Mouse (Mus musculus): ENCODE measurements around the gene Col4a2. TPM values are rescaled to one million over a fixed set of nuclear protein-coding genes. Genes with fewer than 3 reads are reported as not detected.

The Col4a2 gene
- polyA plus RNA-seq, 1 experiment from 2014 or later = 189 TPM

- 38% methylated on average over 12 of the region's 12 CpGs for WGBS
- Histone ChIP-seq H3K4me1 (ENCODE audit: insufficient read depth, low read depth, low read length) (peaks cover 29% of the 10 kb centered on the region; the same call in 1 of the 2 replicates), H3K27me3 (replicated peaks; ENCODE audit: insufficient read depth, low read length) (no peaks in the 10 kb centered on the region), H3K4me2 (replicated peaks; ENCODE audit: low read depth, low read length) (no peak overlapping the region), H3K9ac (replicated peaks; ENCODE audit: low read depth) (0 out of 2 replicates have a peak overlapping the region, but pooled peaks have one; percentile 12), H3K9me3 (ENCODE audit: low read length) (no peaks in the 10 kb centered on the region), H3K4me3 (ENCODE audit: low read depth, low read length) (no peak overlapping the region), H3K36me3 (ENCODE audit: insufficient read depth, low read length) (no peaks in the 10 kb centered on the region), H3K27ac (ENCODE audit: low read length) (peak overlapping the region; percentile 29)
- no peak for TF ChIP-seq CTCF (IDR thresholded peaks at IDR 0.05)
- TF ChIP-seq EP300 (IDR thresholded peaks at IDR 0.05) = no peak
- ATAC-seq (peak; percentile 24), DNase-seq (ENCODE audit: low spot score) (peak; percentile 72)
Measured at GRCm38 (mm10) chr8:11298531-11299316, 13.9 kb upstream of the Col4a2 start.

- Histone ChIP-seq H3K4me1 (ENCODE audit: insufficient read depth, low read depth, low read length) (peaks cover 28% of the 10 kb centered on the region; the same call in 1 of the 2 replicates), H3K4me3 (ENCODE audit: low read depth, low read length) (no peak overlapping the region), H3K27me3 (replicated peaks; ENCODE audit: insufficient read depth, low read length) (no peaks in the 10 kb centered on the region), H3K36me3 (ENCODE audit: insufficient read depth, low read length) (no peaks in the 10 kb centered on the region), H3K27ac (ENCODE audit: low read length) (peak overlapping the region; percentile 29), H3K4me2 (replicated peaks; ENCODE audit: low read depth, low read length) (no peak overlapping the region), H3K9me3 (ENCODE audit: low read length) (no peaks in the 10 kb centered on the region), H3K9ac (replicated peaks; ENCODE audit: low read depth) (no peak overlapping the region)
- peak; percentile 58 for DNase-seq (ENCODE audit: low spot score)
- TF ChIP-seq EP300 (IDR thresholded peaks at IDR 0.05) (no peak), CTCF (IDR thresholded peaks at IDR 0.05) (no peak)
- peak; percentile 21 for ATAC-seq
- 36% methylated on average over 3 of the region's 3 CpGs for WGBS
Measured at GRCm38 (mm10) chr8:11299317-11299602, 13.3 kb upstream of the Col4a2 start.

- Histone ChIP-seq H3K9ac (replicated peaks; ENCODE audit: low read depth) (no peak overlapping the region), H3K27me3 (replicated peaks; ENCODE audit: insufficient read depth, low read length) (no peaks in the 10 kb centered on the region), H3K4me1 (ENCODE audit: insufficient read depth, low read depth, low read length) (peaks cover 28% of the 10 kb centered on the region; the same call in 1 of the 2 replicates), H3K36me3 (ENCODE audit: insufficient read depth, low read length) (no peaks in the 10 kb centered on the region), H3K4me2 (replicated peaks; ENCODE audit: low read depth, low read length) (no peak overlapping the region), H3K27ac (ENCODE audit: low read length) (0 out of 2 replicates have a peak overlapping the region, but pooled peaks have one; percentile 12), H3K9me3 (ENCODE audit: low read length) (no peaks in the 10 kb centered on the region), H3K4me3 (ENCODE audit: low read depth, low read length) (no peak overlapping the region)
- DNase-seq (ENCODE audit: low spot score) (peak; percentile 60), ATAC-seq (peak; percentile 48)
- 48% methylated on average over 8 of the region's 8 CpGs for WGBS
- TF ChIP-seq CTCF (IDR thresholded peaks at IDR 0.05) (peak; percentile 9; the same call in 1 of the 2 replicates), EP300 (IDR thresholded peaks at IDR 0.05) (no peak)
Measured at GRCm38 (mm10) chr8:11300436-11300835, 12.2 kb upstream of the Col4a2 start.

- Histone ChIP-seq H3K27ac (ENCODE audit: low read length) (no peak overlapping the region), H3K4me3 (ENCODE audit: low read depth, low read length) (no peak overlapping the region), H3K4me1 (ENCODE audit: insufficient read depth, low read depth, low read length) (peaks cover 11% of the 10 kb centered on the region; the same call in 1 of the 2 replicates), H3K9me3 (ENCODE audit: low read length) (no peaks in the 10 kb centered on the region), H3K36me3 (ENCODE audit: insufficient read depth, low read length) (no peaks in the 10 kb centered on the region), H3K9ac (replicated peaks; ENCODE audit: low read depth) (no peak overlapping the region), H3K27me3 (replicated peaks; ENCODE audit: insufficient read depth, low read length) (no peaks in the 10 kb centered on the region), H3K4me2 (replicated peaks; ENCODE audit: low read depth, low read length) (no peak overlapping the region)
- ATAC-seq (no peak), DNase-seq (ENCODE audit: low spot score) (no peak)
- 77% methylated on average over 6 of the region's 6 CpGs for WGBS
- no peak for TF ChIP-seq EP300 (IDR thresholded peaks at IDR 0.05)
- TF ChIP-seq CTCF (IDR thresholded peaks at IDR 0.05) = no peak
Measured at GRCm38 (mm10) chr8:11304027-11304601, 8.5 kb upstream of the Col4a2 start.

- no peak for TF ChIP-seq EP300 (IDR thresholded peaks at IDR 0.05)
- TF ChIP-seq CTCF (IDR thresholded peaks at IDR 0.05) = no peak
- 60% methylated on average over 1 of the region's 1 CpGs for WGBS
- no peak overlapping the region for H3K4me3 ChIP-seq (ENCODE audit: low read depth, low read length)
- H3K4me2 ChIP-seq (replicated peaks; ENCODE audit: low read depth, low read length) = no peak overlapping the region
- no peaks in the 10 kb centered on the region for H3K27me3 ChIP-seq (replicated peaks; ENCODE audit: insufficient read depth, low read length)
- H3K4me1 ChIP-seq (ENCODE audit: insufficient read depth, low read depth, low read length) = peaks cover 18% of the 10 kb centered on the region; the same call in 1 of the 2 replicates
- no peaks in the 10 kb centered on the region for H3K9me3 ChIP-seq (ENCODE audit: low read length)
- H3K27ac ChIP-seq (ENCODE audit: low read length) = no peak overlapping the region
- no peaks in the 10 kb centered on the region for H3K36me3 ChIP-seq (ENCODE audit: insufficient read depth, low read length)
- no peak overlapping the region for H3K9ac ChIP-seq (replicated peaks; ENCODE audit: low read depth)
- DNase-seq (ENCODE audit: low spot score) = no peak
- ATAC-seq = no peak
Measured at GRCm38 (mm10) chr8:11305539-11305938, 7.1 kb upstream of the Col4a2 start.

GRCm38 (mm10) chr8:11307451-11307850 is 5.2 kb upstream of the Col4a2 start:
- Histone ChIP-seq H3K4me2 (replicated peaks; ENCODE audit: low read depth, low read length) (no peak overlapping the region), H3K27ac (ENCODE audit: low read length) (0 out of 2 replicates have a peak overlapping the region, but pooled peaks have one; percentile 3), H3K4me3 (ENCODE audit: low read depth, low read length) (no peak overlapping the region), H3K36me3 (ENCODE audit: insufficient read depth, low read length) (no peaks in the 10 kb centered on the region), H3K4me1 (ENCODE audit: insufficient read depth, low read depth, low read length) (peaks cover 20% of the 10 kb centered on the region; the same call in 1 of the 2 replicates), H3K9ac (replicated peaks; ENCODE audit: low read depth) (no peak overlapping the region), H3K27me3 (replicated peaks; ENCODE audit: insufficient read depth, low read length) (no peaks in the 10 kb centered on the region), H3K9me3 (ENCODE audit: low read length) (no peaks in the 10 kb centered on the region)
- TF ChIP-seq EP300 (IDR thresholded peaks at IDR 0.05) = no peak
- TF ChIP-seq CTCF (IDR thresholded peaks at IDR 0.05) = no peak
- DNase-seq (ENCODE audit: low spot score) = no peak
- ATAC-seq = no peak
- WGBS = 70% methylated on average over 7 of the region's 7 CpGs
